8 mouse cellular contexts compared by ENCODE assay signal in genomic region chr11:116198132-116198531, GRCm38 (mm10). TPM values are rescaled to one million over a fixed set of nuclear protein-coding genes. Genes with fewer than 3 reads are reported as not detected.
DNase-seq lines count a peak whose midpoint lies in the region; ATAC-seq and TF ChIP-seq lines count a peak whose summit lies in the region.

No protein-coding gene starts in this region.

- H3K4me2 ChIP-seq in forebrain, embryonic 13.5 days, result peak overlapping the region; percentile 69
- peak overlapping the region; percentile 80 for H3K4me2 ChIP-seq in liver, embryonic 16.5 days (ENCODE audit: low read depth, low read length)

- H3K36me3 ChIP-seq in heart, embryonic 10.5 days, result peaks cover 23% of the 10 kb centered on the region
- peaks cover 14% of the 10 kb centered on the region for H3K36me3 ChIP-seq in E14TG2a.4 (ENCODE audit: insufficient read depth, low read length)
- peaks cover 17% of the 10 kb centered on the region; the same call in 1 of the 2 replicates for H3K36me3 ChIP-seq in forebrain, embryonic 13.5 days (ENCODE audit: poor library complexity, severe bottlenecking)
- no peaks in the 10 kb centered on the region; the same call in 1 of the 2 replicates for H3K36me3 ChIP-seq in liver, embryonic 16.5 days (ENCODE audit: control insufficient read depth, insufficient read depth)

- H3K4me3 ChIP-seq in heart, embryonic 10.5 days, result peak overlapping the region; percentile 78
- H3K4me3 ChIP-seq in E14TG2a.4 (replicated peaks; ENCODE audit: low read length), result peak overlapping the region; percentile 89
- H3K4me3 ChIP-seq in forebrain, embryonic 13.5 days, result peak overlapping the region; percentile 69
- peak overlapping the region; percentile 92 for H3K4me3 ChIP-seq in liver, embryonic 16.5 days (ENCODE audit: low read depth, low read length)

- intact Hi-C loops in heart, postnatal 36 days (cut with DNase I), result no loop called here

- no peaks in the 10 kb centered on the region for H3K27me3 ChIP-seq in heart, embryonic 10.5 days (ENCODE audit: insufficient read depth, poor library complexity, severe bottlenecking)
- H3K27me3 ChIP-seq in E14TG2a.4 (ENCODE audit: insufficient read depth, low read length), result no peaks in the 10 kb centered on the region
- no peaks in the 10 kb centered on the region for H3K27me3 ChIP-seq in forebrain, embryonic 13.5 days
- no peaks in the 10 kb centered on the region for H3K27me3 ChIP-seq in liver, embryonic 16.5 days (ENCODE audit: control insufficient read depth, insufficient read depth, low read depth, low read length)

- peak overlapping the region; percentile 99 for H3K27ac ChIP-seq in heart, embryonic 10.5 days
- H3K27ac ChIP-seq in forebrain, embryonic 13.5 days, result peak overlapping the region; percentile 95
- peak overlapping the region; percentile 90 for H3K27ac ChIP-seq in liver, embryonic 16.5 days (ENCODE audit: low read length)

- H3K4me1 ChIP-seq in heart, embryonic 10.5 days, result peaks cover 16% of the 10 kb centered on the region
- H3K4me1 ChIP-seq in E14TG2a.4 (replicated peaks; ENCODE audit: low read depth, low read length), result peaks cover 24% of the 10 kb centered on the region
- peaks cover 19% of the 10 kb centered on the region for H3K4me1 ChIP-seq in forebrain, embryonic 13.5 days
- peaks cover 30% of the 10 kb centered on the region for H3K4me1 ChIP-seq in liver, embryonic 16.5 days (ENCODE audit: control insufficient read depth, low read depth, low read length)

- ATAC-seq in forebrain, embryonic 13.5 days, result no peak
- ATAC-seq in liver, embryonic 16.5 days (ENCODE audit: low read depth), result no peak

- no peak for TF ChIP-seq CTCF in E14TG2a.4 (conservative IDR thresholded peaks at IDR 0.05; ENCODE audit: low read length)

- peak overlapping the region; percentile 86 for H3K9ac ChIP-seq in forebrain, embryonic 13.5 days
- H3K9ac ChIP-seq in liver, embryonic 16.5 days (ENCODE audit: low read depth, low read length), result peak overlapping the region; percentile 80

- 21% methylated on average over 13 of the region's 13 CpGs for WGBS in heart, embryonic 10.5 days
- 25% methylated on average over 13 of the region's 13 CpGs for WGBS in forebrain, embryonic 13.5 days
- WGBS in liver, embryonic 16.5 days (ENCODE audit: insufficient replicate concordance), result 17% methylated on average over 13 of the region's 13 CpGs

- DNase-seq in heart, embryonic 10.5 days (ENCODE audit: low spot score), result no peak
- no peak for DNase-seq in heart, postnatal 36 days
- no peak for DNase-seq in urinary bladder, adult 2 months (ENCODE audit: low spot score)
- no peak for DNase-seq in left cerebral cortex, adult 8-10 months (ENCODE audit: low spot score in 2 of 2)
- no peak for DNase-seq in layer of hippocampus, adult 18-20 months (ENCODE audit: low spot score in 2 of 2)

- no peaks in the 10 kb centered on the region for H3K9me3 ChIP-seq in heart, embryonic 10.5 days
- H3K9me3 ChIP-seq in E14TG2a.4 (ENCODE audit: low read length), result no peaks in the 10 kb centered on the region
- no peaks in the 10 kb centered on the region for H3K9me3 ChIP-seq in forebrain, embryonic 13.5 days (replicated peaks)
- H3K9me3 ChIP-seq in liver, embryonic 16.5 days (replicated peaks; ENCODE audit: control insufficient read depth, low read length), result no peaks in the 10 kb centered on the region

RNA-seq across cellular contexts. Expression of gene Ten1, which starts 0.5 kb away (rescaled TPM):
- polyA plus RNA-seq in heart, embryonic 10.5 days (2016; fragmentation: Nextera tagmentation; extraction: Ambion mirVana), result 87.6 and 99.5 TPM in 2 replicates
- 10 to 100 TPM; 10.5 to 20.1 TPM for total RNA-seq in heart, postnatal 36 days (2021)
- polyA plus RNA-seq in forebrain, embryonic 13.5 days (2015; fragmentation: Nextera tagmentation; extraction: Ambion mirVana), result 75.3 and 81.6 TPM in 2 replicates
- 23.1 and 24.9 TPM in 2 replicates for polyA plus RNA-seq in liver, embryonic 16.5 days (2015; fragmentation: Nextera tagmentation; extraction: Ambion mirVana)
- 45.1 and 57.1 TPM in 2 replicates for polyA plus RNA-seq in urinary bladder, adult 2 months (2012; rRNA removed)
- 10 to 100 TPM; 34.4 to 47.6 (median 39.6) TPM for total RNA-seq in left cerebral cortex, adult 8-10 months (2022)
- total RNA-seq in layer of hippocampus, adult 18-20 months (2021), result 10 to 100 TPM; 33.7 to 39.8 TPM

RNA-seq across cellular contexts. Expression of gene Acox1, which starts 0.7 kb away (rescaled TPM):
- 24.5 and 32.7 TPM in 2 replicates for polyA plus RNA-seq in heart, embryonic 10.5 days (2016; fragmentation: Nextera tagmentation; extraction: Ambion mirVana)
- total RNA-seq in heart, postnatal 36 days (2021), result 100 to 1,000 TPM; 160 to 173 TPM
- polyA plus RNA-seq in forebrain, embryonic 13.5 days (2015; fragmentation: Nextera tagmentation; extraction: Ambion mirVana), result 35.0 and 43.3 TPM in 2 replicates
- polyA plus RNA-seq in liver, embryonic 16.5 days (2015; fragmentation: Nextera tagmentation; extraction: Ambion mirVana), result 54.7 and 73.7 TPM in 2 replicates
- 94.7 and 106 TPM in 2 replicates for polyA plus RNA-seq in urinary bladder, adult 2 months (2012; rRNA removed)
- total RNA-seq in left cerebral cortex, adult 8-10 months (2022), result 100 to 1,000 TPM; 122 to 132 (median 126) TPM
- total RNA-seq in layer of hippocampus, adult 18-20 months (2021), result 100 to 1,000 TPM; 125 TPM

RNA-seq across cellular contexts. Expression of gene Fbf1, which starts 30.2 kb away (rescaled TPM):
- polyA plus RNA-seq in heart, embryonic 10.5 days (2016; fragmentation: Nextera tagmentation; extraction: Ambion mirVana), result 27.7 and 30.6 TPM in 2 replicates
- 10 to 100 TPM; 13.2 to 16.2 TPM for total RNA-seq in heart, postnatal 36 days (2021)
- 58.5 and 71.5 TPM in 2 replicates for polyA plus RNA-seq in forebrain, embryonic 13.5 days (2015; fragmentation: Nextera tagmentation; extraction: Ambion mirVana)
- 5.7 and 6.6 TPM in 2 replicates for polyA plus RNA-seq in liver, embryonic 16.5 days (2015; fragmentation: Nextera tagmentation; extraction: Ambion mirVana)
- polyA plus RNA-seq in urinary bladder, adult 2 months (2012; rRNA removed), result 46.8 and 47.7 TPM in 2 replicates
- 10 to 100 TPM; 68.8 to 81.3 (median 76.5) TPM for total RNA-seq in left cerebral cortex, adult 8-10 months (2022)
- 10 to 100 TPM; 82.3 to 83.6 TPM for total RNA-seq in layer of hippocampus, adult 18-20 months (2021)

RNA-seq across cellular contexts. Expression of gene Evpl, which starts 39.7 kb away (rescaled TPM):
- 0.67 and 1.5 TPM in 2 replicates for polyA plus RNA-seq in heart, embryonic 10.5 days (2016; fragmentation: Nextera tagmentation; extraction: Ambion mirVana)
- 1 to 10 TPM in 1 of 2 experiments, under 1 TPM in 1; 0.62 to 1.0 TPM for total RNA-seq in heart, postnatal 36 days (2021)
- 0.12 and 0.14 TPM in 2 replicates for polyA plus RNA-seq in forebrain, embryonic 13.5 days (2015; fragmentation: Nextera tagmentation; extraction: Ambion mirVana)
- 0.05 and 0.08 TPM in 2 replicates for polyA plus RNA-seq in liver, embryonic 16.5 days (2015; fragmentation: Nextera tagmentation; extraction: Ambion mirVana)
- polyA plus RNA-seq in urinary bladder, adult 2 months (2012; rRNA removed), result 16.9 and 24.7 TPM in 2 replicates
- 1 to 10 TPM; 2.1 to 2.8 (median 2.5) TPM for total RNA-seq in left cerebral cortex, adult 8-10 months (2022)
- under 1 TPM; 0.61 to 0.74 TPM for total RNA-seq in layer of hippocampus, adult 18-20 months (2021)

RNA-seq across cellular contexts. Expression of gene Mrpl38, which starts 59.5 kb away (rescaled TPM):
- 112 and 127 TPM in 2 replicates for polyA plus RNA-seq in heart, embryonic 10.5 days (2016; fragmentation: Nextera tagmentation; extraction: Ambion mirVana)
- 10 to 100 TPM; 62.9 to 63.4 TPM for total RNA-seq in heart, postnatal 36 days (2021)
- 79.8 and 86.1 TPM in 2 replicates for polyA plus RNA-seq in forebrain, embryonic 13.5 days (2015; fragmentation: Nextera tagmentation; extraction: Ambion mirVana)
- 44.4 and 44.7 TPM in 2 replicates for polyA plus RNA-seq in liver, embryonic 16.5 days (2015; fragmentation: Nextera tagmentation; extraction: Ambion mirVana)
- polyA plus RNA-seq in urinary bladder, adult 2 months (2012; rRNA removed), result 21.4 and 29.3 TPM in 2 replicates
- 10 to 100 TPM; 43.3 to 64.9 (median 56.2) TPM for total RNA-seq in left cerebral cortex, adult 8-10 months (2022)
- total RNA-seq in layer of hippocampus, adult 18-20 months (2021), result 10 to 100 TPM; 60.2 to 61.2 TPM
